Mouse (Mus musculus): ENCODE measurements around the gene Rps2.
A peak's percentile ranks its signal among the peaks of the same experiment; 100 is the strongest.

DNA sequence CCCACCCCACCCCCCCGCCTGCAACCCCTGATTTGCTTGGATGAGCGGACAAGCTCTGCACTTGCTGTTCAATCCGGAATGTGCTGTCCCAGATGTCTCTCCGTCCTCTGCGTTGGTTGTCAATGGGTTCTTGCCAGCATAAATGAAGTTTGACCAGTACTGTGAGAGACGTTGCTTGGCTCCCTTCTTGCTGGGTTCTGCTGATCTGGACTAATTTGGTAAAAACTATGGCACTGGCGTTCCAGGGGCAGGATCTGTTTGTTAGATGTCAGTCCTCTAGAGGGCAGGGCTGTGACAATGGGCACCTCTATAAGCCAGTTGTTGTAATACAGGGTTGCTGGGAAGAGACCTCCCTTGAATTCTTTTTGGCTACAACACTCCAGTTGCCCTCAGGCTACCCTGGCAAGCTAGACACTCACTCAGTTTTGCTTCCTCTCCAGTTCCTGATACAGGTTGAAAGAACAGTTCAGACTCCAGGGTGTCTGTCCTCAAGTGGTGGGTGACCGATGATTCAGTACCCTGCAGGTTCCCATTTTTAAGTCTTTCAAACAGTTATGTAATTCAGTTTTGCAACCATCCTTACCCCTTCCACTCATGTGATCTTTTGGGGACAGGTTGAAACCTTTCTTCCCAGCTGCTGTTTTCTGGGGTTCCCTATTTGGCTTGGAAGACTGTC, 19.4 kb downstream of the Rps2 start:
- TF ChIP-seq CTCF (IDR thresholded peaks at IDR 0.05; ENCODE audit: borderline replicate concordance, insufficient read depth, low read length) (no peak), POLR2A (IDR thresholded peaks at IDR 0.05; ENCODE audit: low read depth, low read length) (peak; percentile 34; the same call in 1 of the 2 replicates)

Data from embryonic fibroblast, embryonic 13.5 days (primary cell).